Mouse (Mus musculus) limb, embryonic 14.5 days (tissue): ENCODE data around the gene Thtpa. TPM values are rescaled to one million over a fixed set of nuclear protein-coding genes. Genes with fewer than 3 reads are reported as not detected.

Experiments used
- ATAC-seq: fragments of 200-750 bp; cut with Nextera tagmentation; 2 replicates; pipeline ENCODE4 v1.8.0; 2017; ENCODE audit warnings: low read depth, moderate number of reproducible peaks, moderate TSS enrichment; ENCODE audit not compliant: low FRiP score
- DNase-seq: peaks from one replicate; pipeline ENCODE4 v3.0.0-alpha.2; 2015; ENCODE audit warnings: low spot score
- H3K27ac ChIP-seq: fragments of 300-500 bp; sonication (generic); replicated peaks from 2 replicates; pipeline ENCODE4 v1.5.1; 2014; ENCODE audit warnings: low read depth, mild to moderate bottlenecking, low read length, moderate library complexity, mixed read lengths
- H3K27me3 ChIP-seq: fragments of 300-500 bp; sonication (generic); 2 replicates; pipeline ENCODE4 v1.6.1; 2014; ENCODE audit warnings: low read length, mixed read lengths; ENCODE audit not compliant: control insufficient read depth, insufficient read depth
- H3K36me3 ChIP-seq: fragments of 300-500 bp; sonication (generic); 2 replicates; pipeline ENCODE4 v1.6.1; 2014; ENCODE audit warnings: mild to moderate bottlenecking, low read length, moderate library complexity, mixed read lengths; ENCODE audit not compliant: control insufficient read depth, insufficient read depth
- H3K4me1 ChIP-seq: fragments of 300-500 bp; sonication (generic); 2 replicates; pipeline ENCODE4 v1.6.1; 2014; ENCODE audit warnings: antibody characterized with exemption, low read length, mixed read lengths; ENCODE audit not compliant: control insufficient read depth, insufficient read depth
- H3K4me2 ChIP-seq: fragments of 300-500 bp; sonication (generic); replicated peaks from 2 replicates; pipeline ENCODE4 v1.6.1; 2014; ENCODE audit warnings: low read depth, mild to moderate bottlenecking, low read length, moderate library complexity; ENCODE audit not compliant: severe bottlenecking
- H3K4me3 ChIP-seq: fragments of 300-500 bp; sonication (generic); replicated peaks from 2 replicates; pipeline ENCODE4 v1.5.1; 2014; ENCODE audit warnings: low read length
- H3K9ac ChIP-seq: fragments of 300-500 bp; sonication (generic); 2 replicates; pipeline ENCODE4 v1.6.1; 2014; ENCODE audit warnings: mild to moderate bottlenecking, low read depth, low read length, moderate library complexity; ENCODE audit not compliant: severe bottlenecking
- H3K9me3 ChIP-seq: fragments of 300-500 bp; sonication (generic); 2 replicates; pipeline ENCODE4 v1.6.1; 2016; ENCODE audit warnings: low read length; ENCODE audit not compliant: control insufficient read depth
- POLR2A ChIP-seq: fragments of 200-500 bp; IDR thresholded peaks from 2 replicates; pipeline ENCODE4 v1.8.0; 2012; ENCODE audit warnings: inconsistent platforms, mild to moderate bottlenecking, moderate library complexity, borderline replicate concordance; ENCODE audit not compliant: insufficient read depth, insufficient read length; ENCODE audit errors: extremely low read depth
- WGBS: fragments of 180-500 bp; shearing (Covaris S2); extraction: QIAGEN DNeasy Blood & Tissue Kit; methylation state at CpG from one replicate; pipeline ENCODE4 v1.1.7; 2014; 5-methylcytosine and 5-hydroxymethylcytosine counted together
- polyA plus RNA-seq, 2 experiments: library from polyadenylated mRNA; depleted of rRNA in 1 of 2; stranded (reverse) in 1 of 2; unstranded in 1 of 2; fragments of >200 nt; fragmentation: Nextera tagmentation in 1 of 2; extraction: Ambion mirVana in 1 of 2; gene quantifications; 2 replicates each; pipeline versions ENCODE4 v1.2.1 to v1.2.3; 2012 to 2014

Gene Thtpa
- polyA plus RNA-seq, 2 experiments: 11.9 to 19.9 TPM

- no peaks in the 10 kb centered on the region; the same call in 1 of the 2 replicates for H3K36me3 ChIP-seq
- H3K27ac ChIP-seq: no peak overlapping the region
- ATAC-seq (no peak), DNase-seq (no peak)
- H3K9ac ChIP-seq: no peak overlapping the region
- H3K9me3 ChIP-seq: no peaks in the 10 kb centered on the region
- H3K4me1 ChIP-seq: peaks cover 15% of the 10 kb centered on the region; the same call in 1 of the 2 replicates
- 9% methylated on average over 26 of the region's 26 CpGs for WGBS
- H3K27me3 ChIP-seq: peaks cover 39% of the 10 kb centered on the region
- no peak for TF ChIP-seq POLR2A
- peak overlapping the region; percentile 64 for H3K4me3 ChIP-seq
- H3K4me2 ChIP-seq: peak overlapping the region; percentile 99
Observed at GRCm38 (mm10) chr14:55113975-55114645, 19.5 kb downstream of the Thtpa start.

DNA sequence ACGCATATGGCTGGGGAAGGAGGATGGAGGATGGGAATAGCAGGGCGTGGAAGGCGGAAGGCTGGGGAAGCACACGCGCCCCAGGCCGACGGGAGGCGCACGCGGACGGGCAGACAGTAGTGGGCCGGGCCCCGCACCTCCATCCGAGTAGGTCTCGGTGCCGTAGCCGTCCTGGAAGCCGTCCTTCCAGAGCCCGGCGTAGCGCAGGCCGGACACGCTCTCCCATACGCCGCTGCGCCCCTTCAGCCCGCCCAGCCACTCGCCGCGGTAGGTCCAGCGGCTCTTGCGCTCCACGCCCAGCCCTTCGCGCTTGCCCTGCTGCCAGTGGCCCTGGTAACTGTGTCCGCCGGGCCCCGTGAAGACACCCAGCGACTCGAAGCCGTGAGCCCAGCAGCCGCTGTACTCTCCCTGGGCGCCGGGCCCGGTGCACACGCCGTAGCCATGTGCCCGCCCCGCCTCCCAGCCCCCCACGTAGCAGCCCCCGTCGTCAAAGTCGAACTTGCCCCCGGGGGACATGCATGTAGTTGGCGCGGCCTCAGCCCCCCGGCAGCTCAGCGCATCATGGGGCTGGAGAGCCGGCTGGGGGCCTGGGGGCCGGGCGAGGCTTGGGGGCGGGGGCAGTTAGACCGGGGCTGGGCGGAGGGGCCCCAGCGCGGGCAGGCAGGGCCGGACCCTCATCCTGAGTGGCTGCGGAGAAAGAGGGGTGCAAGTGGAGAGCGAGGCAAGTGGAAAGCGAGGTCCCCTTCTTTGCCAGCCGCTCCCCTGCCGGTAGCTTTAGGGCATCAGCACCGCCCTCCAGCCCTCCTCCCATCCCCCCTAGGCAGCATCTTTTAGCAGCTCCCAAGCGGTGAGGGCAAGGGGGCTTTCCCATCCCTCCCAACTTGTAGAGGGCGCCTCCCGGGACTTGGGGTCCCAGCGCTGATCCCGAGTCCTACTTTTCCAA lies 20.4 kb downstream of the Thtpa start:
- peak; percentile 62 for ATAC-seq
- peak; percentile 55 for DNase-seq
- Histone ChIP-seq H3K9me3 (no peaks in the 10 kb centered on the region), H3K36me3 (no peaks in the 10 kb centered on the region; the same call in 1 of the 2 replicates), H3K4me2 (peak overlapping the region; percentile 99), H3K27ac (no peak overlapping the region), H3K4me1 (peaks cover 10% of the 10 kb centered on the region; the same call in 1 of the 2 replicates), H3K27me3 (peaks cover 39% of the 10 kb centered on the region), H3K4me3 (peak overlapping the region; percentile 64), H3K9ac (peak overlapping the region; percentile 66)
- WGBS: under 1% methylated on average over 46 of the region's 78 CpGs
- no peak for TF ChIP-seq POLR2A

- ATAC-seq: no peak
- H3K27ac ChIP-seq: no peak overlapping the region
Observed at GRCm38 (mm10) chr14:55115846-55116245, 21.3 kb downstream of the Thtpa start.

GRCm38 (mm10) chr14:55116425-55117200 lies 22.0 kb downstream of the Thtpa start, which contains the start of gene Jph4:
Gene Jph4, minus strand, starts transcription at chr14:55116935.
- Histone ChIP-seq H3K4me1 (peaks cover 10% of the 10 kb centered on the region; the same call in 1 of the 2 replicates), H3K27ac (no peak within 1 kb of the TSS), H3K9ac (peak within 1 kb of the TSS; percentile 66; the same call in 1 of the 2 replicates), H3K4me2 (peak within 1 kb of the TSS; percentile 99), H3K4me3 (peak within 1 kb of the TSS; percentile 64), H3K36me3 (no peaks in the 10 kb centered on the region; the same call in 1 of the 2 replicates), H3K9me3 (no peaks in the 10 kb centered on the region), H3K27me3 (peaks cover 39% of the 10 kb centered on the region)
- 3% methylated on average over 19 of the region's 21 CpGs for WGBS
- ATAC-seq: peak; percentile 14; the same call in 1 of the 2 replicates
- TF ChIP-seq POLR2A: no peak
- DNase-seq: no peak

More at GRCm38 (mm10) chr14:55115846-55116245, 21.3 kb downstream of the Thtpa start:
- under 1% methylated on average over 7 of the region's 8 CpGs for WGBS
- Histone ChIP-seq H3K27me3 (peaks cover 39% of the 10 kb centered on the region), H3K4me3 (peak overlapping the region; percentile 64), H3K4me2 (peak overlapping the region; percentile 99), H3K4me1 (peaks cover 10% of the 10 kb centered on the region; the same call in 1 of the 2 replicates), H3K36me3 (no peaks in the 10 kb centered on the region; the same call in 1 of the 2 replicates), H3K9ac (peak overlapping the region; percentile 66; the same call in 1 of the 2 replicates), H3K9me3 (no peaks in the 10 kb centered on the region)
- TF ChIP-seq POLR2A: no peak
- no peak for DNase-seq
